Comparison of ENCODE assay signal across 28 mouse cellular contexts in the genomic region with DNA sequence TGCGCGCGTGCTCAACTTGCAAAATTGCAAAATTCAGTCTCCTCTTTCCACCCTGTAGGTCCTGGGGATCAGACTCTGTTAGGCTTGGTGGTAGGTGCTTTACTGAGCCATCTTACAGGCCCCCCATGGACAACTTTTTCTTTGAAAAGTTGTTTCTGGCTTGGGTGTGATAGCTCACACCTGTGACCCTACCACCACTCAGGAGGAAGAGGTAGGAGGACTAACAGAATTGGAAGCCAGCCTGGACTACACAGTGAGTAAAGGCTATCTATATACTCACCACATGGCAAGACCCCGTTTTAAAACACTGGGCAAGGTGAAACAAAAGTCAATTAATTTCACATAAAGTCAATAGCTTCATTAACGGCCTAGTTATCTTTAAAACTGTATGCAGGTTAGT. TPM values are rescaled to one million over a fixed set of nuclear protein-coding genes. Genes with fewer than 3 reads are reported as not detected.
A peak's percentile ranks its signal among the peaks of the same experiment; 100 is the strongest.
DNase-seq lines count a peak whose midpoint lies in the region; ATAC-seq and TF ChIP-seq lines count a peak whose summit lies in the region.
"Had no signal": no experiment of that assay in that cellular context is flagged by ENCODE, and none has a peak within 500 bp of the region (broad histone marks: within the 10 kb centered on the region; RNA-seq: fewer than 3 reads in every experiment).

No protein-coding gene starts in this region.

- peaks cover 9% of the 10 kb centered on the region for H3K36me3 ChIP-seq in liver, adult 2 months (ENCODE audit: control insufficient read depth, insufficient read depth, low read length)
- peaks cover 10% of the 10 kb centered on the region for H3K36me3 ChIP-seq in spleen, adult 2 months (ENCODE audit: control insufficient read depth, insufficient read depth, low read length)
- H3K36me3 ChIP-seq in liver, embryonic 12.5 days, result peaks cover 29% of the 10 kb centered on the region

- DNase-seq in liver, adult 2 months (ENCODE audit: extremely low read depth, low read depth, low spot score), result no peak
- DNase-seq in liver (no peak), MN1 (ENCODE audit: low spot score) (no peak)
- no peak for DNase-seq in spleen, adult 2 months (ENCODE audit: low read depth in 1 of 2, low spot score in 2 of 2)
- DNase-seq in spleen, postnatal 10 days (ENCODE audit: low spot score in 2 of 2), result no peak
- DNase-seq in layer of hippocampus, postnatal 14 days (ENCODE audit: low spot score in 2 of 2), result no peak
- DNase-seq: adrenal gland, postnatal 10 days; cerebellum, adult 9-10 months; cerebellum, postnatal 36 days; gastrocnemius, postnatal 25 days; heart, adult 18-20 months; heart, postnatal 10 days; lung, adult 18-20 months; midbrain, embryonic 14.5 days; right cerebral cortex, postnatal 25 days; spleen, adult 18-20 months; thymus, postnatal 14 days had no signal

- H3K27ac ChIP-seq in liver, adult 2 months (replicated peaks; ENCODE audit: insufficient read depth, low read depth, low read length), result peak overlapping the region; percentile 14; the same call in 1 of the 2 replicates
- H3K27ac ChIP-seq in spleen, adult 2 months (ENCODE audit: insufficient read depth, low read length), result peak overlapping the region; percentile 18; the same call in 1 of the 2 replicates
- 0 out of 2 replicates have a peak overlapping the region, but pooled peaks have one; percentile 10 for H3K27ac ChIP-seq in liver, embryonic 12.5 days
- H3K27ac ChIP-seq: forebrain, embryonic 13.5 days; heart, embryonic 13.5 days; hindbrain, embryonic 10.5 days; hindbrain, embryonic 15.5 days; limb, embryonic 10.5 days; limb, embryonic 15.5 days; macrophage had no signal

- H3K9me3 ChIP-seq in liver, embryonic 12.5 days (replicated peaks), result no peaks in the 10 kb centered on the region
- H3K9me3 ChIP-seq: forebrain, embryonic 13.5 days; G1E; heart, embryonic 13.5 days; hindbrain, embryonic 10.5 days; hindbrain, embryonic 15.5 days; limb, embryonic 10.5 days; limb, embryonic 15.5 days had no signal

- no peak overlapping the region for H3K9ac ChIP-seq in liver, adult 2 months (ENCODE audit: low read depth, low read length)
- no peak overlapping the region for H3K9ac ChIP-seq in liver, embryonic 12.5 days
- H3K9ac ChIP-seq: forebrain, embryonic 13.5 days; heart, embryonic 13.5 days; hindbrain, embryonic 15.5 days; limb, embryonic 15.5 days had no signal

- H3K27me3 ChIP-seq in liver, adult 2 months (ENCODE audit: control insufficient read depth, insufficient read depth, low read length), result no peaks in the 10 kb centered on the region
- H3K27me3 ChIP-seq in spleen, adult 2 months (ENCODE audit: control insufficient read depth, insufficient read depth, low read length), result no peaks in the 10 kb centered on the region
- H3K27me3 ChIP-seq in liver, embryonic 12.5 days (replicated peaks), result no peaks in the 10 kb centered on the region
- H3K27me3 ChIP-seq: forebrain, embryonic 13.5 days; heart, embryonic 13.5 days; hindbrain, embryonic 15.5 days; limb, embryonic 15.5 days; Patski had no signal

- no peak overlapping the region for H3K4me2 ChIP-seq in liver, embryonic 12.5 days
- H3K4me2 ChIP-seq: forebrain, embryonic 13.5 days; heart, embryonic 13.5 days; hindbrain, embryonic 15.5 days; limb, embryonic 15.5 days had no signal

- H3K4me3 ChIP-seq in liver, adult 2 months (ENCODE audit: insufficient read depth, low read depth, low read length), result no peak overlapping the region
- no peak overlapping the region for H3K4me3 ChIP-seq in spleen, adult 2 months (ENCODE audit: extremely low read depth, insufficient read depth, insufficient read length)
- H3K4me3 ChIP-seq in liver, embryonic 12.5 days, result no peak overlapping the region
- H3K4me3 ChIP-seq: forebrain, embryonic 13.5 days; heart, embryonic 13.5 days; hindbrain, embryonic 10.5 days; hindbrain, embryonic 15.5 days; limb, embryonic 10.5 days; limb, embryonic 15.5 days had no signal

- TF ChIP-seq POLR2A in liver, adult 2 months (IDR thresholded peaks at IDR 0.05; ENCODE audit: extremely low read depth, insufficient read depth, low read length), result no peak
- TF ChIP-seq POLR2A in spleen, adult 2 months (IDR thresholded peaks at IDR 0.05; ENCODE audit: low read depth, low read length), result no peak

- WGBS in liver, adult 2 months, result 84% methylated on average over 5 of the region's 5 CpGs
- 89% methylated on average over 5 of the region's 5 CpGs for WGBS in spleen, adult 2 months
- 93% methylated on average over 5 of the region's 5 CpGs for WGBS in liver, embryonic 12.5 days (ENCODE audit: insufficient replicate concordance)

- H3K79me2 ChIP-seq in liver, adult 2 months (ENCODE audit: control insufficient read depth, insufficient read depth, low read length), result peaks cover 12% of the 10 kb centered on the region; the same call in 1 of the 2 replicates

- ATAC-seq in liver, embryonic 12.5 days, result no peak
- ATAC-seq: forebrain, embryonic 13.5 days; inflammation-experienced regulatory T-cells, adult 6 months; Patski had no signal

- TF ChIP-seq CTCF in liver, adult 2 months (IDR thresholded peaks at IDR 0.05; ENCODE audit: low read depth, low read length), result no peak
- no peak for TF ChIP-seq CTCF in spleen, adult 2 months (IDR thresholded peaks at IDR 0.05; ENCODE audit: extremely low read depth, insufficient read depth, insufficient read length, insufficient replicate concordance)

- peaks cover 2% of the 10 kb centered on the region; the same call in 1 of the 2 replicates for H3K4me1 ChIP-seq in liver, adult 2 months (ENCODE audit: control insufficient read depth, insufficient read depth, low read length)
- H3K4me1 ChIP-seq in spleen, adult 2 months (ENCODE audit: control insufficient read depth, insufficient read depth, insufficient read length), result peaks cover 20% of the 10 kb centered on the region
- H3K4me1 ChIP-seq in liver, embryonic 12.5 days, result peaks cover 59% of the 10 kb centered on the region

RNA-seq across cellular contexts. Expression of gene Rpa1, which starts 3.4 kb away (rescaled TPM):
- 19.9 and 21.4 TPM in 2 replicates for total RNA-seq in liver, adult 2 months (2014; rRNA removed)
- 10.3 and 10.5 TPM in 2 replicates for polyA plus RNA-seq in liver, adult 2 months (2012; rRNA removed)
- 23.6 and 26.2 TPM in 2 replicates for polyA plus RNA-seq in spleen, adult 2 months (2012; rRNA removed)
- 143 and 149 TPM in 2 replicates for polyA plus RNA-seq in liver, embryonic 12.5 days (2016; fragmentation: Nextera tagmentation; extraction: Ambion mirVana)
- 10 to 100 TPM; 57.2 to 66.7 TPM for total RNA-seq in layer of hippocampus, postnatal 14 days (2021)

RNA-seq across cellular contexts. Expression of gene Smyd4, which starts 3.5 kb away (rescaled TPM):
- 1.8 and 2.5 TPM in 2 replicates for total RNA-seq in liver, adult 2 months (2014; rRNA removed)
- polyA plus RNA-seq in liver, adult 2 months (2012; rRNA removed), result 0.93 and 1.1 TPM in 2 replicates
- polyA plus RNA-seq in spleen, adult 2 months (2012; rRNA removed), result 4.0 and 4.7 TPM in 2 replicates
- polyA plus RNA-seq in liver, embryonic 12.5 days (2016; fragmentation: Nextera tagmentation; extraction: Ambion mirVana), result 6.9 and 8.6 TPM in 2 replicates
- 10 to 100 TPM; 10.6 to 12.3 TPM for total RNA-seq in layer of hippocampus, postnatal 14 days (2021)
